Mouse (Mus musculus) forebrain, embryonic 15.5 days (tissue): ENCODE data around the gene Ugt1a2. TPM values are rescaled to one million over a fixed set of nuclear protein-coding genes. Genes with fewer than 3 reads are reported as not detected.

ENCODE experiments used
- ATAC-seq: fragments of 200-750 bp; cut with Nextera tagmentation; replicated peaks from 2 replicates; pipeline ENCODE4 v1.8.0; 2017; ENCODE audit warnings: mild to moderate bottlenecking, moderate TSS enrichment, moderate library complexity
- H3K27ac ChIP-seq: fragments of 300-500 bp; sonication (generic); replicated peaks from 2 replicates; pipeline ENCODE4 v1.5.1; 2015; ENCODE audit warnings: mild to moderate bottlenecking, inconsistent platforms
- H3K27me3 ChIP-seq: fragments of 300-500 bp; sonication (generic); 2 replicates; pipeline ENCODE4 v1.6.1; 2015; ENCODE audit warnings: inconsistent platforms
- H3K36me3 ChIP-seq: fragments of 300-500 bp; sonication (generic); 2 replicates; pipeline ENCODE4 v1.6.1; 2015; ENCODE audit warnings: mild to moderate bottlenecking, inconsistent platforms
- H3K4me1 ChIP-seq: fragments of 300-500 bp; sonication (generic); 2 replicates; pipeline ENCODE4 v1.6.1; 2015; ENCODE audit warnings: inconsistent platforms
- H3K4me2 ChIP-seq: fragments of 300-500 bp; sonication (generic); replicated peaks from 2 replicates; pipeline ENCODE4 v1.6.1; 2015; ENCODE audit warnings: mild to moderate bottlenecking, inconsistent platforms
- H3K4me3 ChIP-seq: fragments of 300-500 bp; sonication (generic); 2 replicates; pipeline ENCODE4 v1.5.1; 2015; ENCODE audit warnings: mild to moderate bottlenecking, inconsistent platforms
- H3K9ac ChIP-seq: fragments of 300-500 bp; sonication (generic); replicated peaks from 2 replicates; pipeline ENCODE4 v1.6.1; 2015; ENCODE audit warnings: mild to moderate bottlenecking, inconsistent platforms
- H3K9me3 ChIP-seq: fragments of 300-500 bp; sonication (generic); 2 replicates; pipeline ENCODE4 v1.6.1; 2016; ENCODE audit warnings: inconsistent platforms
- WGBS: fragments of 180-500 bp; shearing (Covaris S2); methylation state at CpG from one replicate; pipeline ENCODE4 v1.1.7; 2015; ENCODE audit warnings: mixed read lengths; 5-methylcytosine and 5-hydroxymethylcytosine counted together
- polyA plus RNA-seq: library from polyadenylated mRNA; unstranded; fragments of >200 nt; fragmentation: Nextera tagmentation; extraction: Ambion mirVana; gene quantifications from 2 replicates; pipeline ENCODE4 v1.2.1, GENCODE M21; 2015

Ugt1a2 gene
- polyA plus RNA-seq, 1 experiment from 2014 or later: not detected

- Histone ChIP-seq H3K27me3 (no peaks in the 10 kb centered on the region), H3K9ac (no peak within 1 kb of the TSS), H3K4me3 (no peak within 1 kb of the TSS), H3K27ac (no peak within 1 kb of the TSS), H3K9me3 (peaks cover 51% of the 10 kb centered on the region), H3K36me3 (no peaks in the 10 kb centered on the region), H3K4me2 (no peak within 1 kb of the TSS), H3K4me1 (no peaks in the 10 kb centered on the region)
- ATAC-seq: no peak
- 70% methylated on average over 8 of the region's 8 CpGs for WGBS
Observed at GRCm38 (mm10) chr1:88211812-88212211, 11.4 kb downstream of the Ugt1a2 start, which contains the start of gene Ugt1a1. Gene Ugt1a1 (plus strand): TSS chr1:88211959.

DNA sequence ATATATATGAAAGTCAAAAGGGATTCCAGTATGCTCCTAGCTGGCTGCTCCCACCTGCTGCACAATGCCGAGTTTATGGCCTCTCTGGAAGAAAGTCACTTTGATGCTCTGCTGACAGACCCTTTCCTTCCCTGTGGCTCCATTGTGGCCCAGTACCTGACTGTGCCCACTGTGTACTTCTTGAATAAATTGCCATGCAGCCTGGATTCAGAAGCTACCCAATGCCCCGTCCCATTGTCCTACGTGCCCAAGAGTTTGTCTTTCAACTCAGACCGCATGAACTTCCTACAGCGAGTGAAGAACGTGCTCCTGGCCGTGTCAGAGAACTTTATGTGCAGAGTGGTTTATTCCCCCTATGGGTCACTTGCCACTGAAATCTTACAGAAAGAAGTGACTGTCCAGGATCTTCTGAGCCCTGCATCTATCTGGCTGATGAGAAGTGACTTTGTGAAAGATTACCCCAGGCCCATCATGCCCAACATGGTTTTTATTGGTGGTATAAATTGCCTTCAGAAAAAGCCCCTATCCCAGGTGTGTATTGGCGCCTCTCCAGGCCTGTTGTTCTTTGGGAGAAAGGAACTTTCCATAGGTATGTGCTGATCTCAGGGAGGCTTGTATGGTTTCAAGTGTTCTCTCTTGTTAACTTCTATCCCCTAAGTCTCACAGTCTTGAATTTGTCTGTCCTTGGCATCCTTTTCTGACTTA, 12.1 kb downstream of the Ugt1a2 start:
- Histone ChIP-seq H3K4me3 (no peak overlapping the region), H3K27ac (no peak overlapping the region), H3K27me3 (no peaks in the 10 kb centered on the region), H3K36me3 (no peaks in the 10 kb centered on the region), H3K4me1 (no peaks in the 10 kb centered on the region), H3K9ac (no peak overlapping the region), H3K9me3 (peaks cover 58% of the 10 kb centered on the region), H3K4me2 (no peak overlapping the region)
- ATAC-seq: peak; percentile 11; the same call in 1 of the 2 replicates
- WGBS: 62% methylated on average over 8 of the region's 8 CpGs

- 79% methylated on average over 1 of the region's 1 CpGs for WGBS
- no peak overlapping the region for H3K9ac ChIP-seq
Observed at GRCm38 (mm10) chr1:88213061-88213460, 12.7 kb downstream of the Ugt1a2 start.

GRCm38 (mm10) chr1:88213766-88214461, 13.5 kb downstream of the Ugt1a2 start:
- WGBS: 84% methylated on average over 2 of the region's 2 CpGs
- H3K4me1 ChIP-seq: no peaks in the 10 kb centered on the region
- no peaks in the 10 kb centered on the region for H3K36me3 ChIP-seq
- 0 out of 2 replicates have a peak, but pooled peaks have one; percentile 15 for ATAC-seq
- no peak overlapping the region for H3K27ac ChIP-seq
- no peak overlapping the region for H3K4me2 ChIP-seq
- no peak overlapping the region for H3K4me3 ChIP-seq
- H3K27me3 ChIP-seq: no peaks in the 10 kb centered on the region
- H3K9me3 ChIP-seq: peaks cover 60% of the 10 kb centered on the region
- H3K9ac ChIP-seq: no peak overlapping the region

More at GRCm38 (mm10) chr1:88213061-88213460, 12.7 kb downstream of the Ugt1a2 start:
- Histone ChIP-seq H3K36me3 (no peaks in the 10 kb centered on the region), H3K27me3 (no peaks in the 10 kb centered on the region), H3K9me3 (peaks cover 60% of the 10 kb centered on the region), H3K4me2 (no peak overlapping the region), H3K4me1 (no peaks in the 10 kb centered on the region), H3K4me3 (no peak overlapping the region), H3K27ac (no peak overlapping the region)
- no peak for ATAC-seq

GRCm38 (mm10) chr1:88214462-88214952, 14.1 kb downstream of the Ugt1a2 start:
- no peak overlapping the region for H3K27ac ChIP-seq
- H3K9me3 ChIP-seq: peaks cover 60% of the 10 kb centered on the region
- H3K4me2 ChIP-seq: no peak overlapping the region
- WGBS: 80% methylated on average over 2 of the region's 2 CpGs
- no peaks in the 10 kb centered on the region for H3K36me3 ChIP-seq
- ATAC-seq: peak; percentile 12; the same call in 1 of the 2 replicates
- no peaks in the 10 kb centered on the region for H3K27me3 ChIP-seq
- H3K4me3 ChIP-seq: no peak overlapping the region
- no peak overlapping the region for H3K9ac ChIP-seq
- no peaks in the 10 kb centered on the region for H3K4me1 ChIP-seq

DNA sequence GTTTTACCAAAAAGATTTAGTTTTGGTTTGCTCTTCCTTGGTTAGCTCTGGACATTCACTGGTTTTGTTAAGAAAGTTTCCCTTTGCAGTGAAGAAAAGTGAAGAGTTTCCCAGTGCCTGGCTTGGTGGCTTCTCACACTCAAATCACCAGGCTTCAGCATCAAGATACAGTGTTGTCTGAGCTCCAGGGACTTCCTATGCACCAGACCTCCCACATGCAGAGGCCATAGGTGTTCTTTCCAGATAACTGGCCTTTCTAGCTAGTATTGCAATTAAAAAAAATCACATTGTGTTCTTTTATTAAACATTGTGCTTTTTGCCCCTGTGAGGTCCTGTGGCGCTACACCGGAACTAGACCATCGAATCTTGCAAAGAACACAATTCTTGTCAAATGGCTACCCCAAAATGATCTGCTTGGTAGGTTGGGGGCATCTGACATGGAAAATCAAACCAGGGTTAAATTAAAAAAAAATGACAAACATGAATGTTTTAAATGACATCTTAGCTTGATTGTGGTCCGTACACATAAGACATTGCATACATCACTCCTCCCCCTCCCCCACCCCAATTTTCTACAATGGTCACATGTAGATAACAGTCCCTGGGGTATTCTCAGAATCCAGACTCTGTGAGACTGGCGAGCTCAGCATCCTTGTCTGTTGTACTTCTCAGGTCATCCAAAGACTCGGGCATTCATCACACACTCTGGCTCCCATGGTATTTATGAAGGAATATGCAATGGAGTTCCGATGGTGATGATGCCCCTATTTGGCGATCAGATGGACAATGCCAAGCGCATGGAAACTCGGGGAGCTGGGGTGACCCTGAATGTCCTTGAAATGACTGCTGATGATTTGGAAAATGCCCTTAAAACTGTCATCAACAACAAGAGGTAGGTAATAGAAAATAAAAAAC, 15.3 kb downstream of the Ugt1a2 start:
- Histone ChIP-seq H3K36me3 (no peaks in the 10 kb centered on the region), H3K4me3 (no peak overlapping the region), H3K4me2 (no peak overlapping the region), H3K27me3 (no peaks in the 10 kb centered on the region), H3K27ac (no peak overlapping the region), H3K9ac (no peak overlapping the region), H3K9me3 (peaks cover 60% of the 10 kb centered on the region), H3K4me1 (no peaks in the 10 kb centered on the region)
- no peak for ATAC-seq
- WGBS: 69% methylated on average over 10 of the region's 10 CpGs

GRCm38 (mm10) chr1:88216551-88216950, 16.1 kb downstream of the Ugt1a2 start:
- Histone ChIP-seq H3K36me3 (no peaks in the 10 kb centered on the region), H3K4me3 (no peak overlapping the region), H3K9ac (no peak overlapping the region), H3K27me3 (no peaks in the 10 kb centered on the region), H3K9me3 (peaks cover 56% of the 10 kb centered on the region), H3K4me1 (no peaks in the 10 kb centered on the region), H3K4me2 (no peak overlapping the region), H3K27ac (no peak overlapping the region)
- WGBS: 63% methylated on average over 2 of the region's 2 CpGs
- no peak for ATAC-seq

DNA sequence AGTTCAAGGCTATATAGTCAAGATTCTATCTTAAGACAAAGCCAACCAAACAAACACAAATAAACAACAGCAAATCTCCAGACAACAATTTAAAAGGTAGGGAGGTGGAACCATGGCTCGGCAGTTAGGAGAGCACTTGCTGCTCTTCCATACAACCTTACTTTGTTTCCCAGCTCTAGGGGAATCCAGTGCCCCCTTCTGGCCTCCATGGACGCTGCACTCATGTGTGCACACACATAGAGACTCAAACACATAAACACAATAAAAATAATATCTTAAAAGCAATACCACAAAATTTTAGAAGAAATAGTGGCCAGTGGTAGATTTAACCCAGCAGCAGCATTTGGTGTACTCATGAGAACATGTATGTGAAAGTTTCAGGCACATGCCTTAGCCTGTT, 16.7 kb downstream of the Ugt1a2 start:
- ATAC-seq: no peak
- Histone ChIP-seq H3K4me1 (no peaks in the 10 kb centered on the region), H3K9me3 (peaks cover 51% of the 10 kb centered on the region), H3K27ac (no peak overlapping the region), H3K4me2 (no peak overlapping the region), H3K36me3 (no peaks in the 10 kb centered on the region), H3K27me3 (no peaks in the 10 kb centered on the region), H3K4me3 (no peak overlapping the region), H3K9ac (no peak overlapping the region)
- 67% methylated on average over 2 of the region's 2 CpGs for WGBS

DNA sequence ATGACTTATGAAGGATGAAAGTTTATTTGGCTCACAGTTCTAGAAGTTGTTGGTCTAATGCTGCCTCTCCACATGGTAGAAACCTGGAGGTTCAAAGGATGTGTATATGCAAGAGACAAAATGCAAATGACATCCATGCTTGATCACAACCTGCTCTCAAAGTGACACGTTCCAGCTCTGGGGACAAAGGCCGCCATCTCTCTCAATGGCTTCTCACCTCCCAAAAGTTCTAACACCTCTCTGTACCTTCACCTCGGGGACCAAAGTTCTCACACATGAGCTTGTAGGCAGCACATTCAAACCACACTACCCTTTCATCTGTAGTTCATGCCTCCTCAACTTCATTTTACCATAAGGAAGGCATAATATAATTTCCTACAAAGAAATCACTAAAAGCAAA, 17.2 kb downstream of the Ugt1a2 start:
- no peak overlapping the region for H3K27ac ChIP-seq
- no peaks in the 10 kb centered on the region for H3K27me3 ChIP-seq
- H3K9me3 ChIP-seq: peaks cover 49% of the 10 kb centered on the region
- H3K4me1 ChIP-seq: no peaks in the 10 kb centered on the region
- H3K9ac ChIP-seq: no peak overlapping the region
- WGBS: 45% methylated on average over 3 of the region's 3 CpGs
- H3K4me2 ChIP-seq: no peak overlapping the region
- no peak for ATAC-seq
- no peaks in the 10 kb centered on the region for H3K36me3 ChIP-seq
- no peak overlapping the region for H3K4me3 ChIP-seq

DNA sequence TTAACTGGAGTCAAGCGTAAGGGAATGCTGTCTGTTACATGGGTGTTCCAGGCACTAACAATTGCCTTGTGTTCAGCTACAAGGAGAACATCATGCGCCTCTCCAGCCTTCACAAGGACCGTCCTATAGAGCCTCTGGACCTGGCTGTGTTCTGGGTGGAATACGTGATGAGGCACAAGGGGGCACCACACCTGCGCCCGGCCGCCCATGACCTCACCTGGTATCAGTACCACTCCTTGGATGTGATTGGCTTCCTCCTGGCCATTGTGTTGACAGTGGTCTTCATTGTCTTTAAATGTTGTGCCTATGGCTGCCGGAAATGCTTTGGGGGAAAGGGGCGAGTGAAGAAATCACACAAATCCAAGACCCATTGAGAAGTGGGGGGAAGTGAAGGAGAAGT, 17.6 kb downstream of the Ugt1a2 start:
- no peak overlapping the region for H3K9ac ChIP-seq
- peaks cover 44% of the 10 kb centered on the region for H3K9me3 ChIP-seq
- ATAC-seq: no peak
- no peak overlapping the region for H3K27ac ChIP-seq
- no peaks in the 10 kb centered on the region for H3K4me1 ChIP-seq
- H3K4me2 ChIP-seq: no peak overlapping the region
- H3K36me3 ChIP-seq: no peaks in the 10 kb centered on the region
- no peak overlapping the region for H3K4me3 ChIP-seq
- no peaks in the 10 kb centered on the region for H3K27me3 ChIP-seq
- WGBS: 77% methylated on average over 9 of the region's 9 CpGs

DNA sequence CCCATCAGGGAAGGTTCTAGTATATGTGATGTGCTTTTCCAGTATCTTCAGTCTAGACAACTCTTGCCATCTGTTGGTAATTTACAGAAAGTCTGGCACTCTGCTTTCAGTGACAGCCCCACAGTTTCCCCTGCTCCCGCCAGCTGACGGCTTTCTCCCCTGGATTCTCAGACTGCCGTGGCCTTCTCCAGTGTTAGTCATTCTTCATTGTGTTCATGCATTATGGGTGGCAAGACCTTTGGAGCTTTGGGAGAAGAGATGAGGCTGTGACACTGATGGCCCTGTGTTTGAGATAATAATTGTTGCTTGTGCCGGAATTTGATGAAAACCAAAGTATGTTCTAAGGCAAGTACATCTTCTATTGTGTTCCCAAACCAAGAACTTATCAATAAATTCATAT, 18.2 kb downstream of the Ugt1a2 start:
- Histone ChIP-seq H3K9me3 (peaks cover 38% of the 10 kb centered on the region), H3K4me1 (no peaks in the 10 kb centered on the region), H3K4me3 (no peak overlapping the region), H3K36me3 (no peaks in the 10 kb centered on the region), H3K9ac (no peak overlapping the region), H3K27me3 (no peaks in the 10 kb centered on the region), H3K4me2 (no peak overlapping the region), H3K27ac (no peak overlapping the region)
- WGBS: 52% methylated on average over 4 of the region's 4 CpGs
- ATAC-seq: no peak

GRCm38 (mm10) chr1:88219054-88219453, 18.7 kb downstream of the Ugt1a2 start:
- peaks cover 34% of the 10 kb centered on the region for H3K9me3 ChIP-seq
- no peaks in the 10 kb centered on the region for H3K27me3 ChIP-seq
- no peak overlapping the region for H3K4me3 ChIP-seq
- no peaks in the 10 kb centered on the region for H3K4me1 ChIP-seq
- ATAC-seq: no peak
- no peak overlapping the region for H3K4me2 ChIP-seq
- H3K36me3 ChIP-seq: no peaks in the 10 kb centered on the region
- no peak overlapping the region for H3K27ac ChIP-seq
- H3K9ac ChIP-seq: no peak overlapping the region
- whole genome bisulfite sequencing: 20% methylated on average over 1 of the region's 1 CpGs
